Mouse (Mus musculus) olfactory bulb, adult 2 months (tissue): Measurements from ENCODE around the gene Cnih4. TPM values are rescaled to one million over a fixed set of nuclear protein-coding genes. Genes with fewer than 3 reads are reported as not detected.

ENCODE experiments used
- H3K27ac ChIP-seq: fragments of 200-500 bp; 2 replicates; pipeline ENCODE4 v1.5.1; 2012; ENCODE audit warnings: low read depth, low read length; ENCODE audit not compliant: insufficient read depth
- H3K4me1 ChIP-seq: fragments of 200-500 bp; 2 replicates; pipeline ENCODE4 v1.6.1; 2012; ENCODE audit warnings: low read length; ENCODE audit not compliant: control insufficient read depth, insufficient read depth
- H3K4me3 ChIP-seq: fragments of 200-500 bp; 2 replicates; pipeline ENCODE4 v1.5.1; 2012; ENCODE audit warnings: mild to moderate bottlenecking, low read depth, low read length, moderate library complexity; ENCODE audit not compliant: insufficient read depth
- CTCF ChIP-seq: fragments of 200-500 bp; IDR thresholded peaks from 2 replicates; pipeline ENCODE4 v1.5.1; 2012; ENCODE audit warnings: low read depth, mild to moderate bottlenecking, low read length, moderate library complexity; ENCODE audit not compliant: insufficient read depth
- POLR2A ChIP-seq: fragments of 200-500 bp; IDR thresholded peaks from 2 replicates; pipeline ENCODE4 v1.6.1; 2012; ENCODE audit warnings: mild to moderate bottlenecking, low read depth, low read length, moderate library complexity; ENCODE audit not compliant: insufficient read depth
- WGBS: fragments of 180-500 bp; shearing (Covaris S2); methylation state at CpG from one replicate; pipeline ENCODE4 v1.1.7; 2018; 5-methylcytosine and 5-hydroxymethylcytosine counted together
- polyA plus RNA-seq: library from polyadenylated mRNA; stranded (reverse); fragments of >200 nt; gene quantifications from 2 replicates; pipeline ENCODE4 v1.2.4, GENCODE M21; 2012; ENCODE audit warnings: low replicate concordance; ENCODE audit not compliant: missing spikeins, insufficient read depth, insufficient read length

Cnih4 gene
- polyA plus RNA-seq, 1 experiment: not detected

DNA sequence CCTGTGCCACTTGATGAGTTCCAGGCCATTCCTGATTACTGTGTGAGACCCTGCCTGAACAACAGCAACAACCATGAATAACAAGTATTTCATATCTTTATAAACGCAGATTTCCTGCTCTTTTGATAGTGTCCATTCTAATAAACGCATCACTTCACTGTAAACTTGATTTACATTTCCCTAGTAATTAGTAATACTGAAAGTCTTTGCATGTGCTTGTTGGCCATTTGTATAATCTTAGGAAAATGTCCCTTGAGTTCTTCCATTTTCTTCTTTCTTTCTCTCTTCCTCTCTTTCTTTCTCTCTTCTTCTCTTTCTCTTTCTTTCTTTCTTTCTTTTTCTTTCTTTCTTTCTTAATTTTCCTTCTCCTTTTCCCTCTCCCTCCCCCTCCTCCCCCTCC is 1.7 kb downstream of the Cnih4 start:
- 88% methylated on average over 2 of the region's 2 CpGs for WGBS
- Histone ChIP-seq H3K27ac (no peak overlapping the region), H3K4me3 (no peak overlapping the region), H3K4me1 (peaks cover 7% of the 10 kb centered on the region; the same call in 1 of the 2 replicates)
- TF ChIP-seq POLR2A: no peak
- no peak for TF ChIP-seq CTCF

DNA sequence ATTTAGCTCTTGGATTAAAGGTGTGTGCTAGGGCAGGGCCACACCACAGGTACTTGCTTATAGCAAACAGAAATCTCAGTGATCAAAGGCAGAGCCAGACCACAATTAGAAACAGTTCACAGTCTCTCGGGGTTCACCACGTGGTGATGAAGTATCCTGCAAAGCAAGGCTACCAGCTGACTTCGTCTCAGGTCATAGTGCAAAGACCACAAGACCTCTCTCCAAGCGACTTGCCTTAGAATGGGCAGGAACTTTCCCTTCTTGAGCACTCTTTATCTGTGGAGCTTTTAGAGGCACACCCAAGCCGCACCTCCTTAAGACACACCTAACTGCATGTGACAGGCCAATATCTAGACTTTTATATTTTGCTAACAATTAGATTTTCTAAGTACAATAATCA is 4.0 kb downstream of the Cnih4 start:
- Histone ChIP-seq H3K4me1 (peaks cover 6% of the 10 kb centered on the region), H3K4me3 (no peak overlapping the region), H3K27ac (no peak overlapping the region)
- 63% methylated on average over 5 of the region's 5 CpGs for WGBS
- TF ChIP-seq CTCF: no peak
- TF ChIP-seq POLR2A: no peak

DNA sequence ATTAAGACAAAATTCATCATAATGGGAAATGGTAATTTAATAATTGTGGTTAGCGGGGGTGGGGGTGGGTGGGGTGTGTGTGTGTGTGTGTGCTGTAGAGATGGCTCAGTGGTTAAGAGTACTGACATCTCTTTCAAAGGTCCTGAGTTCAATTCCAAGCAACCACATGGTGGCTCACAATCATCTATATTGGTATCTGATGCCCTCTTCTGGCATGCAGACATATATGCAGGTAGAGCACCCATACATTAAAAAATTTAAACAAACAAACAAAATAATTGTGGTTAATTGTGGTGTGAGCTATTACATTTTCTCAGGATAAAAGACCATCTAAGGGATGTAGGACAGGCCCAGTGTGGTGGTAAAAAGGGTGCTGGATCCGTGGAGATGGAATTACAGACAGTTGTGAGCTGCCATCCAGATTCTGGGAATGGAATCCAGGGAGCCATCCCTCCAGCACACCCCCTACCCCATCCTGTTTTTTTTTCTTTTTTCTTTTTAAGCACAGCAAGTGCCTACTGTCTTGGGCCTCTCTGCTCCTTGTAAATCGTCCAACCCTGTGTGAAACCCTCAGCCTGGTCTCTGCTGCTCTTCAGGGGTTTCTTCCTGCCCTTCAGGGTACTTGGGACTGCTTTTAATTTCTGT is 5.0 kb downstream of the Cnih4 start:
- Histone ChIP-seq H3K4me1 (peaks cover 6% of the 10 kb centered on the region), H3K4me3 (no peak overlapping the region), H3K27ac (no peak overlapping the region)
- WGBS: 79% methylated on average over 3 of the region's 3 CpGs
- TF ChIP-seq POLR2A: no peak
- TF ChIP-seq CTCF: no peak

DNA sequence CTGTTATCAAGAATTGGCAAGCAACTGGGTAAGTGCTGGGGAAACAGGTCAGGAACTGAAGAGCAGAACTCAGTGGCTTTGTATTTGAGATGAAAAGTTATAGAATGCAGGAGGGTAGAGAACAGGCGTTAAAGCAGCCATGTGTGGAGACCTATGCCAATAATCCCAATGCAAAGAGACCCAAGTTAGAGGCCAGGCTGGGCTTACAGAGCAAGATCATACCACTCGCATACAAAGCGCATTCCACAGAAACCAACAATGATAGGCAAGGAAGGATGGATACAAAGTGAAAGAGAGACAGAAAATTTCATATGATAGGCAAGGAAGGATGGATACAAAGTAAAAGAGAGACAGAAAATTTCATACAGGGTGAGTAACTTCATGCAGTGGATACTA is 5.9 kb downstream of the Cnih4 start:
- WGBS: 70% methylated on average over 3 of the region's 3 CpGs
- Histone ChIP-seq H3K4me1 (peaks cover 2% of the 10 kb centered on the region), H3K27ac (no peak overlapping the region), H3K4me3 (no peak overlapping the region; the same call in 1 of the 2 replicates)
- no peak for TF ChIP-seq CTCF
- TF ChIP-seq POLR2A: no peak

DNA sequence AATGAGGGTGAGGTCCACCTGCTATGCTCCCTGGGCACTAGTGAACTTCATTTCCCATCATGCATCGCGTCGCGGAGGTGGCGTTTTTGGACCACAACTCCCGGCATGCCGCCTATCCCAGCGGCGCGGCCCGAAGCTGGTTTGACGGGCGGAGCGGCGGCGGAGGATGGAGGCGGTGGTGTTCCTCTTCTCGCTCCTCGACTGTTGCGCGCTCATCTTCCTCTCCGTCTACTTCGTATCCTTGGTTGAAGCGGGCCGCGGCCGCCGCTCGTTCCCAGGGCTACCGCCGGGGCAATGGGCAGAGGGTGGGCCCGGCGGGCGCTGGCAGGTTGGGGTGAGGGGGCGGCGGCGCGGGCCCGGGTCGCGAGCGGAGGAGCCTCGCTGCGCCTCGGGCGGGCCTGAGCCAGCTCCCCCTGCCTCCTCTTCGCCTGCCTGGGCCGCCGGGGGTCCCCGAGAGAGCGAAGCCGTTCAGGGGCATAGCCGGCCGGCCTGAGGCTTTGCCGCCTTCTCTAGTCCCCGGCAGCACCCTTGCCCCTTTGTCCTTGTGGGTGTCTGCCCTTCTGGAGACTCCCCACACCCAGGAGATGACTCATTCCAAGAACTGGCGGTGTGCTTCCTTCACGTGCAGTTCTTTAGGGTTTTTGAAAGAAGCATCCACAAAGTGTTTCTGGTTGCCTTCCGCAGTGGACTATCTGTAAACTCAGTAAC is 6.5 kb downstream of the Cnih4 start:
- under 1% methylated on average over 56 of the region's 59 CpGs for WGBS
- H3K4me3 ChIP-seq: peak overlapping the region; percentile 75
- TF ChIP-seq CTCF (no peak), POLR2A (peak; percentile 88; the same call in 1 of the 2 replicates)
- H3K27ac ChIP-seq: peak overlapping the region; percentile 57
- peaks cover 4% of the 10 kb centered on the region for H3K4me1 ChIP-seq

DNA sequence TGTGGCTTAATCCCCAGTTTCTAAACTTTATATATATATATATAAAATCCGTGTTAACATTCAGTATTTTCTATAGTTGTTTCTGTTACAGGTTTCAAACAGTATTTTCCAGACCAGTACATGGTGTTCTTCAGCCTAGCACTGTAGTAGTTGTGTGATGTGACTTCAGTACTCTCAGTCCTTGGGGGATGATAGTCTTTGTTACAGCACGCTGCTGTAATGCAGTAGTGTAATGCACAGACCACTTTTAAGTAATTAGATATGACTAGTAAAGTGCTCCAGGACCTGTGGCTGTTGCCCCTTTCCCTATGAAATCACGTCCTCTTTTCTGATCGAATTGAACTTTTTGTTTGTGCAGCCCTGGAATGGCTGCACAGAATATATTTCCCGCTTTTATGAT is 7.0 kb downstream of the Cnih4 start:
- WGBS: 22% methylated on average over 5 of the region's 5 CpGs
- Histone ChIP-seq H3K4me3 (peak overlapping the region; percentile 75; the same call in 1 of the 2 replicates), H3K27ac (no peak overlapping the region), H3K4me1 (peaks cover 4% of the 10 kb centered on the region)
- TF ChIP-seq CTCF (no peak), POLR2A (no peak)

DNA sequence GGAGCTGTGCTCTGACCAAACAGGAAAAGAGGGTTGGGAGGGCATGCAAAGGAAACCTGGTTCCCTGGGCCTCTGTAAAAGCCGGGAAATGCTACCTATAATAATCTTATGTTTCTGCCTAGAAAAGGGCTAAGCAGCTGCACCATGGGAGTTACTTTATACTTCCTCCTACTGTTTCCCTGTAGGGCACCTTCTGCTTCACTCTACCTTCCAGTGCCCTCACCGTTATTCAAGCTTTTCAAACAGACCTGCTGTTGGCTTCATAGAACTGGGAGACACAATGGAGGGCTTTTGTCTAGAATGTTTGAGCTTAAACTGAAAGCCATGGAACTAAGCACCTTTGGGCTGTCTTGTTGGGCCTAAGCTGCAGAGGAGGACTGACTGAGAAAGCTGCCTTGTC is 23.3 kb downstream of the Cnih4 start:
- TF ChIP-seq POLR2A (no peak), CTCF (no peak)
- WGBS: 71% methylated on average over 2 of the region's 2 CpGs
- Histone ChIP-seq H3K4me3 (no peak overlapping the region), H3K4me1 (no peaks in the 10 kb centered on the region), H3K27ac (no peak overlapping the region)

DNA sequence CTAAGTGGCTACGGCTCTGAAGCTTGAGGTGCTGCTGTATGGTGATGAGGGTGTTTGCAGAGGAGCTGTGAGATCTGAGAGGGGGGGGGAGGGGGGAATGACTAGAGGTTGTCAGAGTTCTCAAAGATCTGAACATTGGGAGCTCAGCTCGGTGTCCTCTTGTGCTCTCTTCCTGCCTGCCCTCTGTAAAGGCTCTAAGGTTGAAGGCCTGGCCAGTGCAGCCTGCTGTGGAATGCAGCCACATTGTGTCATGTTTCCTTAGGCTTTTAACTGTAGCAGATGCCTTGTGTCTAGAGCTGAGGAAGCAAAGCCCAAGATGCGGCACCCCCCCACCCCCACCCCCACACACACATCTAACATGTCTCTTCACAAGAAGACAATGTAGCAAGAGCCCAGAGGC is 23.9 kb downstream of the Cnih4 start:
- 77% methylated on average over 3 of the region's 3 CpGs for WGBS
- Histone ChIP-seq H3K4me1 (no peaks in the 10 kb centered on the region), H3K4me3 (no peak overlapping the region), H3K27ac (no peak overlapping the region)
- TF ChIP-seq CTCF: no peak
- TF ChIP-seq POLR2A: no peak

DNA sequence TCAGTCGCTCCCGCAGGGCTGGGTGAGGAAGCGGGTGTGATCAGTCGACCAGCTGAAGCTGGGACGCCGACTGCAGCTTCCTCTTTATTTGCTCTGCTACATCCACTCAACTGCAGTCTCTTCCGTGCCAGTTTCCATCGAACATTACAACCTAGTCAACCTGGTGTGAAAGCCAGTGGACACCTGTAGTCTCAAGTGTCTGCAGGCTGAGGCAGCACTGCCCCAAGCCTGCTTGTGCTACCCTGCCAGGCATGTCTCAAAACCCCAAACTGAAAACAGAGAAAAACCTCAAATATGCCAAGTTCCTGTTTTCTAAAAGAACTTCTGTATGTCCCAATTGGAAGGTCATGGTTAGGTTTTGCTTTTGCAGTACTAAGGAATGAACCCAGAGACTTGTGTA is 25.7 kb downstream of the Cnih4 start:
- TF ChIP-seq POLR2A (no peak), CTCF (no peak)
- WGBS: 83% methylated on average over 8 of the region's 8 CpGs
- no peak overlapping the region for H3K4me3 ChIP-seq

DNA sequence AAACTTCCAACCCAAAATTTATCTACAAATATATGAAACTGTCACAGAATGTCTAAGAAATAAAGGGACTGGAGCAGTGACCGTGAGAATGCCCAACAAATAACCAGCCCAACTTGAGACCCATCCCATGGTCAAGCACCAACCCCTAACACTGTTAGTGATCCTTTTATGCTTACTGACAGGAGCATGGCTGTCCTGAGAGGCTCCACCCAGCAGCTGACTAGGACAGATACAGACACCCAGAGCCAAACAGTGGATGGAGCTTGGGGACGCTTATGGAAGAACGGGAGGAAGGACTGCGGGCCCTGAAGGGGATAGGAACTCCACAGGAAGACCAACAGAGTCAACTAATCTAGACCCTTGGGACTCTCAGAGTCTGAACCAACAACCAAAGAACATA is 44.4 kb downstream of the Cnih4 start:
- Histone ChIP-seq H3K4me3 (no peak overlapping the region), H3K27ac (no peak overlapping the region), H3K4me1 (no peaks in the 10 kb centered on the region)
- TF ChIP-seq POLR2A (no peak), CTCF (no peak)
- WGBS: 91% methylated on average over 4 of the region's 4 CpGs

More for the DNA sequence above, 25.7 kb downstream of the Cnih4 start:
- H3K4me1 ChIP-seq: no peaks in the 10 kb centered on the region
- H3K27ac ChIP-seq: no peak overlapping the region
